Mouse (Mus musculus): ENCODE data around the gene Gm21961.
"Not testable (repeated sequence)": the region's sequence is repeated elsewhere in the genome, so short reads cannot be mapped to it uniquely, and the experiment has no call there.

Gm21961 gene

GRCm38 (mm10) chr15:65014804-65015203 lies at the start of gene Gm21961:
Gene Gm21961, minus strand, starts transcription at chr15:65014904.
- DNase-seq, result no peak

GRCm38 (mm10) chr15:65041999-65042398 lies 27.3 kb upstream of the Gm21961 start:
- DNase-seq, result no peak

DNA sequence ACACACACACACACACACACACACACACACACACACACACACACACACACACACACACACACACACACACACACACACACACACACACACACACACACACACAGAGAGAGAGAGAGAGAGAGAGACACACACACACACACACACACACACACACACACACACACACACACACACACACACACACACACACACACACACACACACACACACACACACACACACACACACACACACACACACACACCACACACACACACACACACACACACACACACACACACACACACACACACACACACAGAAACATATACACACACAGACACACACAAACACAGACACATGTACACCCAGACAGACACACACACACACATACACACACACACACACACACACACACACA lies 24.5 kb upstream of the Gm21961 start:
- DNase-seq, result not testable (repeated sequence)

DNA sequence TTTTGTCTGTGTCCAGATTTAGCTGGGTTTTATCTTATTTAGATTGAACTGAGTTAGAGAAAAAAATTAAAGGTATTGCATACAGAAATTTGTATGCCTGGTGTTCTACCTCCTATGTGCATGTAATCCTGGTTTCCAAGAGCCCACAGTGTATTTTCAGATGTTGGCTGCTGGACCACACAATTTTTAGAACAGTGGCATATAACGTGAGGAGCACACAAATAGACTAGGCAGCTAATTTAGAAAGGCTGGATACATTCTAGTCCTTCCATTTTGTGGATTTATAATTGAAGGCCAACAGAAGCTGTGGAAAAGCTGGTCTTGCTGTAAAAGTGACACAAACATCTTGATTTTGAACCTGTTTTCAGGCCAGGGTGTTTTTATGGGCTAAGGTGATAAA lies 3.3 kb upstream of the Gm21961 start:
- DNase-seq, result no peak

- DNase-seq, result no peak
These were observed 8.5 kb downstream of the Gm21961 start for GRCm38 (mm10) chr15:65006177-65006576.

- DNase-seq, result no peak
These were observed 20.2 kb downstream of the Gm21961 start for GRCm38 (mm10) chr15:64994498-64994897.

DNA sequence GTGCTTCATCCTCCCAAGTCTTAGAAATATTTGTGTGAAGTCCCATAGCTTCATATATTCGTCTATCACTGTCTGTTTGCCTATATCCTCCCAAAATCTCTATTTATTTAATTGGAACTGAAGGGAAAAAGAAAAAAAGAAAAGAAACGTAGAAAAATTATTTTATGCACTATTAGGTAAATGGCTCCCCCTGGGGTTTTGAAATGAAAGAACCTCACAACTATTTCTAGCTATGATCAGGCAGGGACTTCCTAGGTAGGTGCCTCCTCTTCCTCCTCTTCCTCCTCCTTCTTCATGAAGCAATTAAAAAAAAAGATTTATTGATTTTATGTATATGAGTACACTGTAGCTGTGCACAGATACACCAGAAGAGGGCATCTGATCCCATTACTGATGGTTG lies 34.7 kb downstream of the Gm21961 start:
- DNase-seq, result no peak

DNA sequence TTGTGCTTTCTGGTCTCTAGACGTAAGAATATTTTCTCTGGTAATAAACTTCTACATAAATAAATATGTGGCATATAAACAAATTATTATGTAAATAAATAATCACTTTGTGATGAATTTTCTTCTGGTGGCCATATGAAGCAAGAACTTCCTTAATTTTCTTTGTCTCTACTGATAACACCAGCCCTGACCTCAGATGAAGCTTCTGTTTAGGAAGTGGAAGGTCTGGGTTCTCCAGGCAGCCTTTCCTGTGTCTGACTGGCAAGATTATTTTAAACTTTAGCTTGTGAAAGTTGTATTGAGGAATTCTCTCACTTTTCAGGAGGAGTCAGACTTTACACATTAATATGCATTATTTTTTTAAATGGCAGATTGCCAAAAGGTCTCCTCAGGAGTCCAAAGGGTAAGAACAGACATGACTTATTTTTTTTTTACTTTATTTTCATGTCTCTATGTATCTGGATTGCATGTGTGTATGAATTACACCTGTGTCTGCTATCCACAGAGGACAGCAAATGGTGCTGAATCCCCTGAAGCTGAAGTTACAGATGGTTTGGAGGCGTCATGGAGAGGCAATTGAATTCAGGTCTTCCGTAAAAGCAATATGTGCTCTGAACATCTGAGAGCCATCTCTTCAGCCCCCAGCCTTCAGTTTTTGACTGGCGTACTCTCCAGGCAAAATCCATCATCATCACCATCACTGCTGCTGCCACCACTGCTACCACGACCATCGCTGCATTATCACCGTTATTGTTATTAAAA lies 38.5 kb downstream of the Gm21961 start:
- no peak for DNase-seq
